Mouse (Mus musculus) forebrain, embryonic 15.5 days (tissue): ENCODE results near the gene Sag. TPM values are rescaled to one million over a fixed set of nuclear protein-coding genes. Genes with fewer than 3 reads are reported as not detected.

Experiments
- ATAC-seq: fragments of 200-750 bp; cut with Nextera tagmentation; replicated peaks from 2 replicates; pipeline ENCODE4 v1.8.0; 2017; ENCODE audit warnings: mild to moderate bottlenecking, moderate TSS enrichment, moderate library complexity
- H3K27ac ChIP-seq: fragments of 300-500 bp; sonication (generic); replicated peaks from 2 replicates; pipeline ENCODE4 v1.5.1; 2015; ENCODE audit warnings: mild to moderate bottlenecking, inconsistent platforms
- H3K27me3 ChIP-seq: fragments of 300-500 bp; sonication (generic); 2 replicates; pipeline ENCODE4 v1.6.1; 2015; ENCODE audit warnings: inconsistent platforms
- H3K36me3 ChIP-seq: fragments of 300-500 bp; sonication (generic); 2 replicates; pipeline ENCODE4 v1.6.1; 2015; ENCODE audit warnings: mild to moderate bottlenecking, inconsistent platforms
- H3K4me1 ChIP-seq: fragments of 300-500 bp; sonication (generic); 2 replicates; pipeline ENCODE4 v1.6.1; 2015; ENCODE audit warnings: inconsistent platforms
- H3K4me2 ChIP-seq: fragments of 300-500 bp; sonication (generic); replicated peaks from 2 replicates; pipeline ENCODE4 v1.6.1; 2015; ENCODE audit warnings: mild to moderate bottlenecking, inconsistent platforms
- H3K4me3 ChIP-seq: fragments of 300-500 bp; sonication (generic); 2 replicates; pipeline ENCODE4 v1.5.1; 2015; ENCODE audit warnings: mild to moderate bottlenecking, inconsistent platforms
- H3K9ac ChIP-seq: fragments of 300-500 bp; sonication (generic); replicated peaks from 2 replicates; pipeline ENCODE4 v1.6.1; 2015; ENCODE audit warnings: mild to moderate bottlenecking, inconsistent platforms
- H3K9me3 ChIP-seq: fragments of 300-500 bp; sonication (generic); 2 replicates; pipeline ENCODE4 v1.6.1; 2016; ENCODE audit warnings: inconsistent platforms
- WGBS: fragments of 180-500 bp; shearing (Covaris S2); methylation state at CpG from one replicate; pipeline ENCODE4 v1.1.7; 2015; ENCODE audit warnings: mixed read lengths; 5-methylcytosine and 5-hydroxymethylcytosine counted together
- polyA plus RNA-seq: library from polyadenylated mRNA; unstranded; fragments of >200 nt; fragmentation: Nextera tagmentation; extraction: Ambion mirVana; gene quantifications from 2 replicates; pipeline ENCODE4 v1.2.1, GENCODE M21; 2015

The Sag gene
- polyA plus RNA-seq, 1 experiment from 2014 or later: 2.4 TPM

DNA sequence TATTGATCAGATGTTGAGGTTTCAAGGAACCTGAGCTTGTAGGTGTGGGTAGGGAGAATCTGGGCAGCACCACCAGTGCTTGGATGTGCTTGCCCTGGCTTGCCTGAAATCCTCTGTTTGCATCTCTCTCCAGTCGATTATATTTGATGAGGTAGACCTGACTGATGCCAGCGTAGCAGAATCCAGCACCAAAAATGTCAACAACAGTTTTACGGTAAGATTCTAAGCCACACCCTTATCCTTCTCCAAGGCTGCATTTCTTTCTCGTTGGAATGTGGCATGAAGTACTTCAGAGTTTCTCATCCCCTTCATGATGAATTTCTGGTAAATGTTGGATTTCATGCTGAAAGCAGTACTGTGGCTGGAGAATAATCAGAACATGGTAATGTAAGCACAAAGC, 78.2 kb downstream of the Sag start:
- H3K27me3 ChIP-seq: no peaks in the 10 kb centered on the region
- no peak overlapping the region for H3K27ac ChIP-seq
- H3K4me1 ChIP-seq: peaks cover 24% of the 10 kb centered on the region
- no peaks in the 10 kb centered on the region for H3K9me3 ChIP-seq
- no peak overlapping the region for H3K9ac ChIP-seq
- H3K36me3 ChIP-seq: peaks cover 14% of the 10 kb centered on the region; the same call in 1 of the 2 replicates
- WGBS: 90% methylated on average over 4 of the region's 4 CpGs
- no peak overlapping the region for H3K4me3 ChIP-seq
- no peak overlapping the region for H3K4me2 ChIP-seq
- no peak for ATAC-seq

DNA sequence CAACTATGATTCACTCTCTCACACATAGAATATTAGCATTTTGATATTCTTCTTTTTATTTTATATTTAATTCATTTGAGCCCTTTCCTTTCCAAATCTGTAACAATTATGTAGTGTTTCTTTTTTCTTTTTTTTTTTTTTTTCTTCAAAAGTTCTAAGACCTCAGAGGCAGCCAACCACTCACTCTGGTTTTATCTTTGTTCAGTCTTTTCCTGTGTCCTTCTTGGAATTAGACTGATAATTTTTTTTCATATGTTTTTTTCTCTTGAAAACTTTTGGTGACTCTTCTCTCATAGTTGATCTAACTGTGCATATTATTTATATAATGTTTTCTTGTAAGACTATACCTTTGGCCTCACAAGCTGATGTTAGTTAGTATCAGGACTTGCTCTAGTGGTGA, 79.1 kb downstream of the Sag start:
- H3K9ac ChIP-seq: no peak overlapping the region
- no peak overlapping the region for H3K4me3 ChIP-seq
- H3K4me2 ChIP-seq: no peak overlapping the region
- no peak overlapping the region for H3K27ac ChIP-seq
- H3K27me3 ChIP-seq: no peaks in the 10 kb centered on the region
- H3K9me3 ChIP-seq: no peaks in the 10 kb centered on the region
- H3K4me1 ChIP-seq: peaks cover 21% of the 10 kb centered on the region
- H3K36me3 ChIP-seq: peaks cover 14% of the 10 kb centered on the region; the same call in 1 of the 2 replicates
- no peak for ATAC-seq

DNA sequence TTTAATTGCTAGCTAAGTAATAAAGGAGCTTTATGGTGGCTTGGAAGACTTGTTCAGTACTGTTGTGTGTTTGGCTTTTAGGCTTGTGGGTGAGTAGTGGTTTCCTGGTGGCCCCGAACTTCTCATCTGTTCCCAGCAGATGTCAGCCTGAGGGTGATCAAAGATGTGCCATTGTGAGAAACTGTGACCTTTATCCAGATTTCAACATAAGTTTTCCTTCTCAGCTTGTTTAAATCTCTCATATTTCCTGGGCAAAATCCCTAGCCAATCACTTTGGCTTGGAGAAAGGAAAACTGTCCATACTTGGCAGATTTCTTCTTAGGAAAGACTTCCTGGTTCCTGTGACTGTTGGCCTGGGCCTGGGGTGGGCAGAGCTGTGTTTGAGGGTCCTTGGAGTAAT, 87.5 kb downstream of the Sag start:
- Histone ChIP-seq H3K9ac (no peak overlapping the region), H3K27ac (no peak overlapping the region), H3K4me1 (no peaks in the 10 kb centered on the region), H3K36me3 (no peaks in the 10 kb centered on the region), H3K27me3 (no peaks in the 10 kb centered on the region), H3K4me3 (no peak overlapping the region), H3K4me2 (no peak overlapping the region), H3K9me3 (no peaks in the 10 kb centered on the region)
- ATAC-seq: no peak
- WGBS: 93% methylated on average over 1 of the region's 1 CpGs

DNA sequence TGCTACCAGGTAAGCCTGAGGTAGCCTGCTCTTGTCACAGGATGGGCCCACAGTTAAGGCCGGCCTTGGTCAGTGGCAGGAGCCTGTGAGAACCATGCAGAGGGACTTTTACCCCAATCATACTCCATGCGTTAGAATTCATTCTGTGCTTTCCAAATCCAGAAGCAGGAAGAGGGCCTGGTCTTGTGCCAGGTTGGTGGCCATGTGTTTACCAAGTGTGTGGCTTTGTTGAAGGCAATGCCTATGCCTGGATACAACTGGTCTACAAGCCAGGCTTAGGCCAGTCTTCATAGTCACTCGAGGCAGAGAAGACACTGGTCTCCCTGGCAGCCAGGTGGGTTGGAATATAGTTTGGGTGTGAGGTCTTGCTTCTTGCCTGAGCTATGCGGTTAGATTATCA, 88.2 kb downstream of the Sag start:
- no peak overlapping the region for H3K9ac ChIP-seq
- 89% methylated on average over 4 of the region's 4 CpGs for WGBS
- no peaks in the 10 kb centered on the region for H3K9me3 ChIP-seq
- H3K4me2 ChIP-seq: no peak overlapping the region
- no peaks in the 10 kb centered on the region for H3K36me3 ChIP-seq
- H3K27ac ChIP-seq: no peak overlapping the region
- no peaks in the 10 kb centered on the region for H3K4me1 ChIP-seq
- ATAC-seq: no peak
- no peak overlapping the region for H3K4me3 ChIP-seq
- no peaks in the 10 kb centered on the region for H3K27me3 ChIP-seq

DNA sequence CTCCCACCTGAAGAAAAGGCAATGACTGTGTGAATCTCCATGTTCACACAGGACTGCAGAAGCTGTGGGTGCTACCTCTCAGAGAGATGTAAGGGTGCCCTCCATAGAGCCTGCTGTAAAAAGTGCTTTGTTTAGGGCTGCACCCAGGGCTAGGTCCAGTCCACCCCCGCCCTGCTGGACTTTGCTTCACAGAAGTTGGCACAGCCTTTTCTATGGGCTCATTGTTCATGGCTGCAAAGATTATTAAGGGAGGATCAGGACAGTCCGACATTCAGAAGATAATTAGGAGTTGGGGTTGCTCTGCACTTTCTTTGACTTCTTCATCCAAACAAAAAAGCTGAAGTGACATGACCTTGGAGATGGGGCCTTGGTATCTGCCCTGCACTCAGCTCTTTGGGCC, 89.0 kb downstream of the Sag start:
- Histone ChIP-seq H3K4me3 (no peak overlapping the region), H3K9ac (no peak overlapping the region), H3K27ac (no peak overlapping the region), H3K4me2 (no peak overlapping the region), H3K9me3 (no peaks in the 10 kb centered on the region), H3K27me3 (no peaks in the 10 kb centered on the region), H3K36me3 (no peaks in the 10 kb centered on the region), H3K4me1 (no peaks in the 10 kb centered on the region)
- no peak for ATAC-seq
- 32% methylated on average over 2 of the region's 2 CpGs for WGBS

DNA sequence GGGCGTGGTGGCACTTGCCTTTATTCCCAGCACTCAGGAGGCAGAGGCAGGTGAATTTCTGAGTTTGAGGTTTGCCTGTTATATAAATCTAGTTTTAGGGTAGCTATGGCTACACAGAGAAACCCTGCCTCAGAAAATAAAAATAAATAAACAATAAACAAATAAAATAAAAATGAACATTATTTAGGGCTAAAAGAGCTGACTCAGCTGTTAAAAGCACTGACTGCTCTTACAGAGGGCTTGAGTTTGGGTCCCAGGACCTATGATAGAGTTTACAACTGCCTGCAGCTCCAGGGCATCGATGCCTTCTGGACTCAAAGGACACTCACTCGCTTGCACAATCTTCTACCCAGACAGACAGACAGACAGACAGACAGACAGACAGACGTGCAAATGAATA, 89.9 kb downstream of the Sag start:
- H3K36me3 ChIP-seq: no peaks in the 10 kb centered on the region
- no peak for ATAC-seq
- no peak overlapping the region for H3K27ac ChIP-seq
- WGBS: 95% methylated on average over 4 of the region's 4 CpGs
- no peak overlapping the region for H3K4me3 ChIP-seq
- no peaks in the 10 kb centered on the region for H3K27me3 ChIP-seq
- no peaks in the 10 kb centered on the region for H3K4me1 ChIP-seq
- no peak overlapping the region for H3K9ac ChIP-seq
- no peak overlapping the region for H3K4me2 ChIP-seq
- no peaks in the 10 kb centered on the region for H3K9me3 ChIP-seq

Other genes with a start within 250 kb of the Sag start
- 20.8 and 21.9 TPM in 2 replicates for gene Ngef, start 229.8 kb upstream of the Sag start, polyA plus RNA-seq
- 3.9 and 5.1 TPM in 2 replicates for gene Inpp5d, start 183.4 kb upstream of the Sag start, polyA plus RNA-seq
- gene Atg16l1, start 47.8 kb upstream of the Sag start, polyA plus RNA-seq: 60.2 and 64.0 TPM in 2 replicates
- 47.1 and 50.2 TPM in 2 replicates for gene Dgkd, start 49.6 kb downstream of the Sag start, polyA plus RNA-seq
- gene Usp40, start 204.9 kb downstream of the Sag start, polyA plus RNA-seq: 26.7 and 27.2 TPM in 2 replicates